Mouse (Mus musculus): ENCODE measurements around the gene Cep55.

Cep55 gene

GRCm38 (mm10) chr19:38109506-38110242 is 54.9 kb downstream of the Cep55 start:
- no peak for DNase-seq

- no peak for DNase-seq
These were observed 56.2 kb downstream of the Cep55 start for GRCm38 (mm10) chr19:38111056-38111455.

- no peak for DNase-seq
These were observed 57.8 kb downstream of the Cep55 start for GRCm38 (mm10) chr19:38112575-38112974.

GRCm38 (mm10) chr19:38114834-38115491 is 60.2 kb downstream of the Cep55 start:
- DNase-seq, result no peak

- DNase-seq, result no peak
These were observed 65.4 kb downstream of the Cep55 start for GRCm38 (mm10) chr19:38120123-38120760.

GRCm38 (mm10) chr19:38123921-38124320 is 69.1 kb downstream of the Cep55 start:
- no peak for DNase-seq

Data from cerebellum, postnatal 36 days (tissue).